Mouse (Mus musculus) stomach, embryonic 14.5 days (tissue): Measurements from ENCODE around the gene Gm4969. TPM values are rescaled to one million over a fixed set of nuclear protein-coding genes. Genes with fewer than 3 reads are reported as not detected.

ENCODE experiments used
- ATAC-seq: fragments of 200-750 bp; cut with Nextera tagmentation; 2 replicates; pipeline ENCODE4 v1.8.0; 2017; ENCODE audit warnings: low read depth, moderate TSS enrichment; ENCODE audit not compliant: insufficient number of reproducible peaks, insufficient read depth, low FRiP score
- H3K27ac ChIP-seq: fragments of 300-500 bp; sonication (generic); 2 replicates; pipeline ENCODE4 v1.5.1; 2014; ENCODE audit warnings: mild to moderate bottlenecking, low read length, moderate library complexity, mixed read lengths
- H3K27me3 ChIP-seq: fragments of 300-500 bp; sonication (generic); 2 replicates; pipeline ENCODE4 v1.6.1; 2014; ENCODE audit warnings: low read length, control low read depth, mixed read lengths; ENCODE audit not compliant: control insufficient read depth, insufficient read depth
- H3K36me3 ChIP-seq: fragments of 300-500 bp; sonication (generic); 2 replicates; pipeline ENCODE4 v1.6.1; 2014; ENCODE audit warnings: mild to moderate bottlenecking, control low read depth, low read length, moderate library complexity, mixed read lengths; ENCODE audit not compliant: control insufficient read depth, insufficient read depth
- H3K4me1 ChIP-seq: fragments of 300-500 bp; sonication (generic); 2 replicates; pipeline ENCODE4 v1.6.1; 2014; ENCODE audit warnings: low read length, control low read depth, mixed read lengths; ENCODE audit not compliant: control insufficient read depth, insufficient read depth
- H3K4me2 ChIP-seq: fragments of 300-500 bp; sonication (generic); replicated peaks from 2 replicates; pipeline ENCODE4 v1.6.1; 2014; ENCODE audit warnings: low read depth, low read length, control low read depth
- H3K4me3 ChIP-seq: fragments of 300-500 bp; sonication (generic); 2 replicates; pipeline ENCODE4 v1.5.1; 2014; ENCODE audit warnings: low read depth, low read length, control low read depth
- H3K9ac ChIP-seq: fragments of 300-500 bp; sonication (generic); replicated peaks from 2 replicates; pipeline ENCODE4 v1.6.1; 2014; ENCODE audit warnings: low read depth, mild to moderate bottlenecking, control low read depth, low read length, moderate library complexity, mixed read lengths
- H3K9me3 ChIP-seq: fragments of 300-500 bp; sonication (generic); 2 replicates; pipeline ENCODE4 v1.6.1; 2016; ENCODE audit warnings: low read depth, low read length, control low read depth; ENCODE audit not compliant: control insufficient read depth
- WGBS: fragments of 180-500 bp; shearing (Covaris S2); extraction: QIAGEN DNeasy Blood & Tissue Kit; methylation state at CpG from one replicate; pipeline ENCODE4 v1.1.7; 2014; 5-methylcytosine and 5-hydroxymethylcytosine counted together
- polyA plus RNA-seq: library from polyadenylated mRNA; unstranded; fragments of >200 nt; fragmentation: Nextera tagmentation; extraction: Ambion mirVana; gene quantifications from 2 replicates; pipeline ENCODE4 v1.2.1, GENCODE M21; 2014

The Gm4969 gene
- polyA plus RNA-seq, 1 experiment from 2014 or later = 4.6 TPM

DNA sequence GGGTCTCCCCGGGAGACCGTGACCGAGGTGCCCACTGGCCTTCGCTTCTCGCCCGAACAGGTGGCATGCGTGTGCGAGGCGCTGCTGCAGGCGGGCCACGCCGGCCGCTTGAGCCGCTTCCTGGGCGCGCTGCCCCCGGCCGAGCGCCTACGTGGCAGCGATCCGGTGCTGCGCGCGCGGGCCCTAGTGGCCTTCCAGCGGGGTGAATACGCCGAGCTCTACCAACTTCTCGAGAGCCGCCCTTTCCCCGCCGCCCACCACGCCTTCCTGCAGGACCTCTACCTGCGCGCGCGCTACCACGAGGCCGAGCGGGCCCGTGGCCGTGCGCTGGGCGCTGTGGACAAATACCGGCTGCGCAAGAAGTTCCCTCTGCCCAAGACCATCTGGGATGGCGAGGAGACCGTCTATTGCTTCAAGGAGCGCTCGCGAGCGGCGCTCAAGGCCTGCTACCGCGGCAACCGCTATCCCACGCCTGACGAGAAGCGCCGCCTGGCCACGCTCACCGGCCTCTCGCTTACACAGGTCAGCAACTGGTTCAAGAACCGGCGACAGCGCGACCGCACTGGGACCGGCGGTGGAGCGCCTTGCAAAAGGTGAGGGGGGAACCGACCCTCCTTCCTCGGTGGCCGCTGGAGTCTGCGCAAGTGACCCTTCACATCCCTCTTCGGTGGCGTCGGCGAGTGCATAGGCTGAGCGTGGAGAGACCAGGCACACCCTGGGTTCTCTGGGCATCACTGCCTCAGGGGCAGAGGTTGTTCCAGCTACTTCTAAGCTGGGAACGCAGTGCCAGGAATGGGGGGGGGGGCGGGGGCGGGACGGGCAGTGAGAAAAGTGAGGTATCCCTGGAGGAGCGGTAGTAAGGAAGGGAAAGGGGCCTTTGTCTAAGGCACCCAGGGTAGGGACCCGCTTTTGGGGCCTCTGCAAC is 23.1 kb downstream of the Gm4969 start:
- under 1% methylated on average over 84 of the region's 87 CpGs for whole genome bisulfite sequencing
- H3K9me3 ChIP-seq = no peaks in the 10 kb centered on the region
- peaks cover 24% of the 10 kb centered on the region for H3K4me1 ChIP-seq
- H3K27ac ChIP-seq = peak overlapping the region; percentile 99
- peak overlapping the region; percentile 89 for H3K4me2 ChIP-seq
- H3K27me3 ChIP-seq = no peaks in the 10 kb centered on the region
- peak overlapping the region; percentile 80 for H3K4me3 ChIP-seq
- peak overlapping the region; percentile 93 for H3K9ac ChIP-seq
- H3K36me3 ChIP-seq = peaks cover 4% of the 10 kb centered on the region
- no peak for ATAC-seq

DNA sequence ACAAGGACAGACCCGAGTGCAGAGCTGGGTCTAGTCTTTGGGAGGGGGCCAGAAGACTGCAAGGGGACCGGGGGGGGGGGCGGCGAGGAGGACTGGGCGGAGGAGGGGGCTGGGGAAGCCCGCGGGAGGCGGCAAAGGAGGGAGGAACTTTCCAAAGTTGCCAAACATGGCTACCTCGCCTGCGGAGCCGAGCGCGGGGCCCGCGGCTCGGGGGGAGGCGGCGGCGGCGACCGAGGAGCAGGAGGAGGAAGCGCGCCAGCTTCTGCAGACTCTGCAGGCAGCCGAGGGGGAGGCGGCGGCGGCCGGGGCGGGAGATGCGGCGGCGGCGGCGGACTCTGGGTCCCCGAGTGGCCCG is 23.7 kb downstream of the Gm4969 start, which contains the start of gene Six5:
Six5 (plus strand) TSS at position 124 of the 355 bp plus-strand sequence.
- Histone ChIP-seq H3K27me3 (no peaks in the 10 kb centered on the region), H3K4me3 (peak within 1 kb of the TSS; percentile 80), H3K27ac (peak within 1 kb of the TSS; percentile 99), H3K36me3 (peaks cover 4% of the 10 kb centered on the region), H3K9ac (peak within 1 kb of the TSS; percentile 93), H3K4me2 (peak within 1 kb of the TSS; percentile 89), H3K4me1 (peaks cover 24% of the 10 kb centered on the region), H3K9me3 (no peaks in the 10 kb centered on the region)
- ATAC-seq = no peak; the same call in 1 of the 2 replicates
- 6% methylated on average over 9 of the region's 36 CpGs for WGBS

DNA sequence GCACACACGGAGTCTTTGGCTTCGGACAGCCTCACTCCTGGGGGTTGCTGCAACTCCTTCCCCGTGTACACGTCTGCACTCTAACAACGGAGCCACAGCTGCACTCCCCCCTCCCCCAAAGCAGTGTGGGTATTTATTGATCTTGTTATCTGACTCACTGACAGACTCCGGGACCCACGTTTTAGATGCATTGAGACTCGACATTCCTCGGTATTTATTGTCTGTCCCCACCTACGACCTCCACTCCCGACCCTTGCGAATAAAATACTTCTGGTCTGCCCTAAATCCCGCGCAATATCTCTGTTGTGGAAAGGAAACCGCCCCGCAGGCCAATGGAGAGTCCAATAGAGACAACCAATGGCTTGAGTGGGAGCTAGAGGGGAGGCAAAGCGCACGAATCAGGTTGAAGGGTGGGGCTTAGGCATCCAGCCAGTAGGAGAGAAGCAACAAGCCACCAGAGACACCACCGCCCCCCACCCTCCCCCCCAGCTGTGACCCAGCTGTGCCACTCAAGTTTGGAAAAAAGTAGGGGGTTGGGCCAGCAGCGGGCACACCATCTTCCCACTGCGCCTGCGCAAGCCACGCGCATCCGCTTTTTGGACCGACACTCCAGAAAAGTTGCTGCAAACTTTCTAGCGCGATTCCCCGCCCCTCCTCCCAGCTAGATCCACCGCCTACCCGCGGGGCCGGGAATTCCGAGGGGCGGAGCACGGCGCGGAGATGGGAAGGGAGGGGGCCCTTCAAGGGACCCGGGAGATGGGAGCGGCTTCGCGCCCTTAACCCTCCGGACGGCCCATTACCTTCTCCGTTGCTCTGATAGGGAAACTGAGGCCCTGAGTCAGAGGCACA is 24.4 kb downstream of the Gm4969 start:
- Histone ChIP-seq H3K4me2 (peak overlapping the region; percentile 89), H3K27me3 (no peaks in the 10 kb centered on the region), H3K4me1 (peaks cover 24% of the 10 kb centered on the region), H3K27ac (peak overlapping the region; percentile 99), H3K4me3 (peak overlapping the region; percentile 80), H3K36me3 (peaks cover 7% of the 10 kb centered on the region), H3K9me3 (no peaks in the 10 kb centered on the region), H3K9ac (peak overlapping the region; percentile 93)
- ATAC-seq = peak; percentile 82
- WGBS = under 1% methylated on average over 44 of the region's 45 CpGs

DNA sequence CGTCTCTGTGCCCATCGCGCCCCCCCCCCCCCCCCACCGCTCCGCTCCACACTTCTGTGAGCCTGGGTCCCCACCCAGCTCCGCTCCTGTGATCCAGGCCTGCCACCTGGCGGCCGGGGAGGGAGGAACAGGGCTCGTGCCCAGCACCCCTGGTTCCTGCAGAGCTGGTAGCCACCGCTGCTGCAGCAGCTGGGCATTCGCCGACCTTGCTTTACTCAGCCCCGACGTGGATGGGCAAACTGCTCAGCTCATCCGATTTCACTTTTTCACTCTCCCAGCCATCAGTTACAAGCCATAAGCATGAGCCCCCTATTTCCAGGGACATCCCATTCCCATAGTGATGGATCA is 25.0 kb downstream of the Gm4969 start:
- peak; percentile 43 for ATAC-seq
- H3K4me1 ChIP-seq = peaks cover 24% of the 10 kb centered on the region
- under 1% methylated on average over 10 of the region's 15 CpGs for WGBS

DNA sequence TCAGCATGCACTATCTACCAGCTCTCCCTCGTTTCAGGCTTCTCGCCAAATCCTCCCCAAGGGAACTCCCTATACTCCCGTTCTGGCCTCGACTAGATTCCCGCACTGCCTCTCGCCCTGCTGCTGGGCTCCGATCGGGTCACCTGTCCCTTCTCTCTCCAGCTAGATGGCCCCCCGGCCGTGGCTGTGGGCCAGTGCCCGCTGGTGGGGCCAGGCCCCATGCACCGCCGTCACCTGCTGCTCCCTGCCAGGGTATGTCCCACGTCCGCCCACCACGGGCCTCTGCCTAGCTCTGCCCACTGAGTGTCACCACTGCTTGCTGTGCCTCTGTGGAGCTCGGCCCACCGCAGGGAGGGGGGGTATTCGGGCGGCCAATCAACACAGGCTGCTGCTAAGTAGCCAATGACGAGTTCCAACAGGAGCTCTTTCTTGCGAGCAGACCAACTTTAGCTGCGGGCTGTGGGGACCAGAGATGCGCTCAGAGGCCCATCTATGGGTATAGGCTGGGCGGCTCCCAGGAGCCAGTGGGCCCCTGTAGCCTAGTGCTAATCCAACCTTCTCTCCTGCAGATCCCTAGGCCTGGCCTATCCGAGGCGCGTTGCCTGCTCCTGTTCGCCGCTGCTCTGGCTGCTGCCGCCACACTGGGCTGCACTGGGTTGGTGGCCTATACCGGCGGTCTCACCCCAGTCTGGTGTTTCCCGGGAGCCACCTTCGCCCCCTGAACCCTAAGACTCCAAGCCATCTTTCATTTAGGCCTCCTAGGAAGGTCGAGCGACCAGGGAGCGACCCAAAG is 25.6 kb downstream of the Gm4969 start:
- Histone ChIP-seq H3K9me3 (no peaks in the 10 kb centered on the region), H3K36me3 (peaks cover 18% of the 10 kb centered on the region), H3K4me2 (peak overlapping the region; percentile 89), H3K4me1 (peaks cover 24% of the 10 kb centered on the region), H3K9ac (peak overlapping the region; percentile 18; the same call in 1 of the 2 replicates), H3K27me3 (no peaks in the 10 kb centered on the region), H3K4me3 (peak overlapping the region; percentile 32), H3K27ac (peak overlapping the region; percentile 81)
- WGBS = 8% methylated on average over 38 of the region's 38 CpGs
- peak; percentile 24; the same call in 1 of the 2 replicates for ATAC-seq

More for the DNA sequence above, 25.0 kb downstream of the Gm4969 start:
- Histone ChIP-seq H3K9ac (0 out of 2 replicates have a peak overlapping the region, but pooled peaks have one; percentile 18), H3K9me3 (no peaks in the 10 kb centered on the region), H3K4me2 (peak overlapping the region; percentile 89), H3K4me3 (peak overlapping the region; percentile 32), H3K27me3 (no peaks in the 10 kb centered on the region), H3K27ac (peak overlapping the region; percentile 81), H3K36me3 (peaks cover 13% of the 10 kb centered on the region)

DNA sequence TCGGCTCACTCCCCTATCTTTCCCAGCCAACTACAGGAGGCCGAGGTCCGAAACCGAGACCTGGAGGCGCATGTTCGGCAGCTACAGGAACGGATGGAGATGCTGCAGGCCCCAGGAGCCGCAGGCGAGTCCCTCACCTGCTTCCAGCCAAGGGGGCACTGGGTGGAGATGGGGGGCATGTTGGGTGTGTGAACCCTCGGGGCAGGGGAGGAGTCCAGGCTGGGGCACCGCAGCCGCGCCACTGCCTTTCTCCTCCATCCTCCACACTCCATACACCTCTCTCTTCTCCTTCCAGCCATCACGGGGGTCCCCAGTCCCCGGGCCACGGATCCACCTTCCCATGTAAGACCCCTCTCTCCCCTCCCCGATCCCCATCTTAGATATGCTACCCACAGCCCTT is 26.3 kb downstream of the Gm4969 start:
- Histone ChIP-seq H3K9me3 (no peaks in the 10 kb centered on the region), H3K4me2 (peak overlapping the region; percentile 89), H3K4me1 (peaks cover 20% of the 10 kb centered on the region), H3K27me3 (no peaks in the 10 kb centered on the region), H3K36me3 (peaks cover 20% of the 10 kb centered on the region), H3K27ac (no peak overlapping the region), H3K9ac (no peak overlapping the region; the same call in 1 of the 2 replicates), H3K4me3 (peak overlapping the region; percentile 32; the same call in 1 of the 2 replicates)
- ATAC-seq = no peak
- 56% methylated on average over 13 of the region's 17 CpGs for WGBS

DNA sequence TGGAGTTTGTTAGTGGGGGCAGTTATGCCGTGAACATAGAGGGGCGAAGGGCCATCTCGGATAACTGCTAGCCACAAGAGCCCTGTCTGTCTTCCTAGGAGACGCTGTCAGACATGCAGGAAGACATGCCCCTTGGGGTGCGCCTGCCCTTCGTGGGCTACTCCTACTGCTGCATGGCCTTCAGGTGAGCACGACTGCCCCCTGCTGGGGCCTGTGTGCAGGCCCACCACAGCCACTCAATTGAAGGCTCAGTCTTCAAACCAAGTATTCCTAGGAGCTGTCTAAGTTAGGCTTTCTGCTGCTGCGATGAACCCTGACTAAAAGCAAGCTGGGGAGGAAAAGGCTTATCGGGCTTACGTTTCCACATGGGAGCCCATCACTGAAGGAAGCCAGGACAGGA is 29.4 kb downstream of the Gm4969 start:
- no peaks in the 10 kb centered on the region for H3K27me3 ChIP-seq
- no peak overlapping the region for H3K4me2 ChIP-seq
- no peak overlapping the region for H3K27ac ChIP-seq
- ATAC-seq = no peak
- no peak overlapping the region for H3K4me3 ChIP-seq
- H3K9me3 ChIP-seq = no peaks in the 10 kb centered on the region
- H3K36me3 ChIP-seq = peaks cover 20% of the 10 kb centered on the region
- H3K9ac ChIP-seq = no peak overlapping the region
- H3K4me1 ChIP-seq = peaks cover 36% of the 10 kb centered on the region
- 43% methylated on average over 10 of the region's 10 CpGs for WGBS
